8 mouse cellular contexts compared by ENCODE assay signal in genomic region chr5:67260159-67260530, GRCm38 (mm10). TPM values are rescaled to one million over a fixed set of nuclear protein-coding genes. Genes with fewer than 3 reads are reported as not detected.
DNase-seq lines count a peak whose midpoint lies in the region; ATAC-seq and TF ChIP-seq lines count a peak whose summit lies in the region.

No protein-coding gene starts in this region.

- H3K79me2 ChIP-seq in liver, adult 2 months (ENCODE audit: control insufficient read depth, insufficient read depth, low read length), result 0 out of 2 replicates have a peak, but pooled peaks cover 3% of the 10 kb centered on the region

- no peak overlapping the region for H3K9ac ChIP-seq in liver, adult 2 months (ENCODE audit: low read depth, low read length)
- peak overlapping the region; percentile 61 for H3K9ac ChIP-seq in embryonic facial prominence, embryonic 14.5 days (ENCODE audit: low read depth, low read length)
- peak overlapping the region; percentile 38 for H3K9ac ChIP-seq in intestine, embryonic 15.5 days
- 0 out of 2 replicates have a peak overlapping the region, but pooled peaks have one; percentile 33 for H3K9ac ChIP-seq in neural tube, embryonic 12.5 days

- no peak for DNase-seq in liver, adult 2 months (ENCODE audit: extremely low read depth, low read depth, low spot score)
- no peak for DNase-seq in liver
- no peak for DNase-seq in embryonic facial prominence, embryonic 14.5 days (ENCODE audit: low spot score)
- no peak for DNase-seq in yolk sac, embryonic 10.5 days (ENCODE audit: low spot score)
- DNase-seq in layer of hippocampus, adult 18-20 months (ENCODE audit: low spot score in 2 of 2), result no peak
- no peak for DNase-seq in adrenal gland, postnatal 25 days

- 0 out of 2 replicates have a peak overlapping the region, but pooled peaks have one; percentile 29 for H3K27ac ChIP-seq in liver, adult 2 months (replicated peaks; ENCODE audit: insufficient read depth, low read depth, low read length)
- peak overlapping the region; percentile 55 for H3K27ac ChIP-seq in embryonic facial prominence, embryonic 14.5 days (replicated peaks; ENCODE audit: low read depth, low read length)
- no peak overlapping the region for H3K27ac ChIP-seq in intestine, embryonic 15.5 days
- H3K27ac ChIP-seq in neural tube, embryonic 12.5 days, result no peak overlapping the region

- H3K27me3 ChIP-seq in liver, adult 2 months (ENCODE audit: control insufficient read depth, insufficient read depth, low read length), result no peaks in the 10 kb centered on the region
- H3K27me3 ChIP-seq in embryonic facial prominence, embryonic 14.5 days (replicated peaks; ENCODE audit: control insufficient read depth, insufficient read depth, low read length), result no peaks in the 10 kb centered on the region
- no peaks in the 10 kb centered on the region for H3K27me3 ChIP-seq in intestine, embryonic 15.5 days (replicated peaks)
- H3K27me3 ChIP-seq in neural tube, embryonic 12.5 days (replicated peaks), result no peaks in the 10 kb centered on the region

- peak; percentile 7; the same call in 1 of the 2 replicates for ATAC-seq in embryonic facial prominence, embryonic 14.5 days (ENCODE audit: low read depth)
- ATAC-seq in intestine, embryonic 15.5 days, result no peak; the same call in 1 of the 2 replicates
- ATAC-seq in neural tube, embryonic 12.5 days (ENCODE audit: low FRiP score, low read depth), result peak; percentile 34; the same call in 1 of the 2 replicates

- peak overlapping the region; percentile 78 for H3K4me2 ChIP-seq in embryonic facial prominence, embryonic 14.5 days (ENCODE audit: low read depth, low read length)
- peak overlapping the region; percentile 58 for H3K4me2 ChIP-seq in intestine, embryonic 15.5 days (replicated peaks)
- H3K4me2 ChIP-seq in neural tube, embryonic 12.5 days (replicated peaks), result peak overlapping the region; percentile 69

- peak overlapping the region; percentile 51 for H3K4me3 ChIP-seq in liver, adult 2 months (ENCODE audit: insufficient read depth, low read depth, low read length)
- peak overlapping the region; percentile 94 for H3K4me3 ChIP-seq in embryonic facial prominence, embryonic 14.5 days (ENCODE audit: low read depth, low read length)
- H3K4me3 ChIP-seq in intestine, embryonic 15.5 days (replicated peaks), result peak overlapping the region; percentile 64
- H3K4me3 ChIP-seq in neural tube, embryonic 12.5 days, result peak overlapping the region; percentile 89

- no peaks in the 10 kb centered on the region for H3K9me3 ChIP-seq in embryonic facial prominence, embryonic 14.5 days (ENCODE audit: control insufficient read depth, low read length)
- no peaks in the 10 kb centered on the region for H3K9me3 ChIP-seq in intestine, embryonic 15.5 days
- no peaks in the 10 kb centered on the region for H3K9me3 ChIP-seq in neural tube, embryonic 12.5 days

- H3K36me3 ChIP-seq in liver, adult 2 months (ENCODE audit: control insufficient read depth, insufficient read depth, low read length), result peaks cover 11% of the 10 kb centered on the region
- peaks cover 23% of the 10 kb centered on the region for H3K36me3 ChIP-seq in embryonic facial prominence, embryonic 14.5 days (ENCODE audit: control insufficient read depth, insufficient read depth, low read length)
- H3K36me3 ChIP-seq in intestine, embryonic 15.5 days, result peaks cover 9% of the 10 kb centered on the region
- peaks cover 20% of the 10 kb centered on the region for H3K36me3 ChIP-seq in neural tube, embryonic 12.5 days

- no peak for TF ChIP-seq CTCF in liver, adult 2 months (IDR thresholded peaks at IDR 0.05; ENCODE audit: low read depth, low read length)

- no peak for TF ChIP-seq POLR2A in liver, adult 2 months (IDR thresholded peaks at IDR 0.05; ENCODE audit: extremely low read depth, insufficient read depth, low read length)

- peaks cover 4% of the 10 kb centered on the region for H3K4me1 ChIP-seq in liver, adult 2 months (ENCODE audit: control insufficient read depth, insufficient read depth, low read length)
- peaks cover 5% of the 10 kb centered on the region for H3K4me1 ChIP-seq in embryonic facial prominence, embryonic 14.5 days (ENCODE audit: control insufficient read depth, insufficient read depth, low read length)
- peaks cover 3% of the 10 kb centered on the region; the same call in 1 of the 2 replicates for H3K4me1 ChIP-seq in intestine, embryonic 15.5 days (replicated peaks)
- peaks cover 12% of the 10 kb centered on the region; the same call in 1 of the 2 replicates for H3K4me1 ChIP-seq in neural tube, embryonic 12.5 days

- under 1% methylated on average over 9 of the region's 9 CpGs for WGBS in liver, adult 2 months
- WGBS in embryonic facial prominence, embryonic 14.5 days, result 0% methylated on average over 9 of the region's 9 CpGs
- 0% methylated on average over 9 of the region's 9 CpGs for WGBS in intestine, embryonic 15.5 days
- WGBS in neural tube, embryonic 12.5 days, result under 1% methylated on average over 9 of the region's 9 CpGs

RNA-seq across cellular contexts. Expression of gene Tmem33, which starts 0.2 kb away (rescaled TPM):
- 35.8 and 49.9 TPM in 2 replicates for total RNA-seq in liver, adult 2 months (2014; rRNA removed)
- polyA plus RNA-seq in liver, adult 2 months (2012; rRNA removed), result 169 and 198 TPM in 2 replicates
- polyA plus RNA-seq in embryonic facial prominence, embryonic 14.5 days (2014; fragmentation: Nextera tagmentation; extraction: Ambion mirVana), result 73.0 and 78.9 TPM in 2 replicates
- polyA plus RNA-seq in intestine, embryonic 15.5 days (2015; fragmentation: Nextera tagmentation; extraction: Ambion mirVana), result 115 and 116 TPM in 2 replicates
- 94.6 and 99.4 TPM in 2 replicates for polyA plus RNA-seq in neural tube, embryonic 12.5 days (2016; fragmentation: Nextera tagmentation; extraction: Ambion mirVana)
- 10 to 100 TPM; 94.7 to 97.3 TPM for total RNA-seq in layer of hippocampus, adult 18-20 months (2021)
- 128 and 130 TPM in 2 replicates for total RNA-seq in adrenal gland, postnatal 25 days (2021)

RNA-seq across cellular contexts. Expression of gene Slc30a9, which starts 46.6 kb away (rescaled TPM):
- total RNA-seq in liver, adult 2 months (2014; rRNA removed), result 34.8 and 35.0 TPM in 2 replicates
- 18.9 and 19.2 TPM in 2 replicates for polyA plus RNA-seq in liver, adult 2 months (2012; rRNA removed)
- polyA plus RNA-seq in embryonic facial prominence, embryonic 14.5 days (2014; fragmentation: Nextera tagmentation; extraction: Ambion mirVana), result 104 and 106 TPM in 2 replicates
- polyA plus RNA-seq in intestine, embryonic 15.5 days (2015; fragmentation: Nextera tagmentation; extraction: Ambion mirVana), result 81.6 and 94.4 TPM in 2 replicates
- polyA plus RNA-seq in neural tube, embryonic 12.5 days (2016; fragmentation: Nextera tagmentation; extraction: Ambion mirVana), result 155 and 163 TPM in 2 replicates
- 100 to 1,000 TPM; 189 to 191 TPM for total RNA-seq in layer of hippocampus, adult 18-20 months (2021)
- total RNA-seq in adrenal gland, postnatal 25 days (2021), result 96.9 and 131 TPM in 2 replicates

Comparison
In these comparisons a context has a peak if more than half of its experiments do, and no peak if none do; other contexts are left out.
1. H3K27ac ChIP-seq: peak in liver, adult 2 months (single experiment) and embryonic facial prominence, embryonic 14.5 days (single experiment); none in intestine, embryonic 15.5 days (single experiment) and neural tube, embryonic 12.5 days (single experiment).
2. Peak in every context shown above with its lines, with median percentiles within 50 percentile points of each other: H3K4me3 ChIP-seq and H3K4me2 ChIP-seq.